Mouse (Mus musculus) kidney, postnatal 25 days (tissue): Measurements from ENCODE around the gene Tcea2.
A peak's percentile ranks its signal among the peaks of the same experiment; 100 is the strongest.

ENCODE experiments used
- DNase-seq, 2 experiments: peaks; one replicate each; pipeline ENCODE4 v3.0.0; 2021; ENCODE audit warnings: mixed read lengths in 2 of 2

The Tcea2 gene

GRCm38 (mm10) chr2:181675454-181675853, 4.7 kb upstream of the Tcea2 start:
- DNase-seq, result peak; percentile 84 to 94

- peak; percentile 49 to 57 for DNase-seq
These were observed 3.7 kb upstream of the Tcea2 start for GRCm38 (mm10) chr2:181676424-181676823.

GRCm38 (mm10) chr2:181677096-181677754, 2.9 kb upstream of the Tcea2 start:
- peak; percentile 59 to 86 for DNase-seq

- DNase-seq, result peak; percentile 57 to 80
These were observed 2.4 kb upstream of the Tcea2 start for GRCm38 (mm10) chr2:181677755-181678098.

GRCm38 (mm10) chr2:181678780-181679179, 1.3 kb upstream of the Tcea2 start:
- peak; percentile 84 to 89 for DNase-seq

GRCm38 (mm10) chr2:181680716-181681117, 607 bp downstream of the Tcea2 start:
- DNase-seq, result peak in 1 of 2 experiments; percentile 40

GRCm38 (mm10) chr2:181681978-181682377, 1.9 kb downstream of the Tcea2 start:
- DNase-seq, result no peak

- no peak for DNase-seq
These were observed 3.3 kb downstream of the Tcea2 start for GRCm38 (mm10) chr2:181683381-181683780.

- DNase-seq, result no peak
These were observed 4.6 kb downstream of the Tcea2 start for GRCm38 (mm10) chr2:181684713-181685112.

- DNase-seq, result no peak
These were observed 5.6 kb downstream of the Tcea2 start for GRCm38 (mm10) chr2:181685686-181686085.

GRCm38 (mm10) chr2:181687586-181687985, 7.5 kb downstream of the Tcea2 start:
- DNase-seq, result no peak

GRCm38 (mm10) chr2:181689466-181690160, 9.5 kb downstream of the Tcea2 start:
- no peak for DNase-seq

GRCm38 (mm10) chr2:181691083-181691482, 11.0 kb downstream of the Tcea2 start:
- no peak for DNase-seq

GRCm38 (mm10) chr2:181691571-181691970, 11.5 kb downstream of the Tcea2 start:
- DNase-seq, result no peak

GRCm38 (mm10) chr2:181692304-181692703, 12.2 kb downstream of the Tcea2 start:
- DNase-seq, result peak in 1 of 2 experiments; percentile 21

GRCm38 (mm10) chr2:181693339-181694280, 13.5 kb downstream of the Tcea2 start, which contains the start of gene Rgs19:
Rgs19 (minus strand) TSS chr2:181693977.
- peak; percentile 77 to 88 for DNase-seq

- no peak for DNase-seq
These were observed 14.5 kb downstream of the Tcea2 start for GRCm38 (mm10) chr2:181694581-181694980.

GRCm38 (mm10) chr2:181695776-181696175, 15.7 kb downstream of the Tcea2 start:
- DNase-seq, result no peak

- peak in 1 of 2 experiments; percentile 25 for DNase-seq
These were observed 16.8 kb downstream of the Tcea2 start for GRCm38 (mm10) chr2:181696801-181697420.

- no peak for DNase-seq
These were observed 18.1 kb downstream of the Tcea2 start, which contains the start of gene Lkaaear1 for GRCm38 (mm10) chr2:181698241-181698640. Lkaaear1 (minus strand) TSS chr2:181698442.

GRCm38 (mm10) chr2:181706668-181707067, 26.6 kb downstream of the Tcea2 start:
- peak in 1 of 2 experiments; percentile 29 for DNase-seq

- DNase-seq, result no peak
These were observed 33.6 kb downstream of the Tcea2 start for GRCm38 (mm10) chr2:181713749-181714148.
